Mouse (Mus musculus) spleen, adult 2 months (tissue): ENCODE measurements around the gene Kctd11. TPM values are rescaled to one million over a fixed set of nuclear protein-coding genes. Genes with fewer than 3 reads are reported as not detected.

ENCODE experiments used
- DNase-seq, 2 experiments: peaks; one replicate each; pipeline versions ENCODE4 v3.0.0 to v3.0.0-alpha.2; 2012 to 2021; ENCODE audit warnings: low spot score in 2 of 2, low read depth in 1 of 2
- H3K27ac ChIP-seq: fragments of 200-500 bp; 2 replicates; pipeline ENCODE4 v1.5.1; 2012; ENCODE audit warnings: low read length, inconsistent platforms; ENCODE audit not compliant: insufficient read depth
- H3K27me3 ChIP-seq: fragments of 200-500 bp; 2 replicates; pipeline ENCODE4 v1.6.1; 2012; ENCODE audit warnings: mild to moderate bottlenecking, moderate library complexity, low read length, inconsistent platforms; ENCODE audit not compliant: control insufficient read depth, insufficient read depth
- H3K36me3 ChIP-seq: fragments of 200-500 bp; 2 replicates; pipeline ENCODE4 v1.6.1; 2012; ENCODE audit warnings: mild to moderate bottlenecking, low read length, inconsistent platforms; ENCODE audit not compliant: control insufficient read depth, insufficient read depth
- H3K4me1 ChIP-seq: fragments of 200-500 bp; 2 replicates; pipeline ENCODE4 v1.6.1; 2011; ENCODE audit warnings: inconsistent platforms; ENCODE audit not compliant: control insufficient read depth, insufficient read depth, insufficient read length
- H3K4me3 ChIP-seq: fragments of 200-500 bp; 2 replicates; pipeline ENCODE4 v1.5.1; 2011; ENCODE audit warnings: mild to moderate bottlenecking, inconsistent platforms; ENCODE audit not compliant: insufficient read depth, insufficient read length; ENCODE audit errors: extremely low read depth
- CTCF ChIP-seq: fragments of 200-500 bp; IDR thresholded peaks from 2 replicates; pipeline ENCODE4 v1.5.1; 2011; ENCODE audit warnings: mild to moderate bottlenecking, inconsistent platforms; ENCODE audit not compliant: insufficient read depth, insufficient read length, insufficient replicate concordance; ENCODE audit errors: extremely low read depth
- POLR2A ChIP-seq: fragments of 200-500 bp; IDR thresholded peaks from 2 replicates; pipeline ENCODE4 v1.6.1; 2011; ENCODE audit warnings: low read depth, low read length, inconsistent platforms
- WGBS: fragments of 180-500 bp; shearing (Covaris S2); methylation state at CpG from one replicate; pipeline ENCODE4 v1.1.7; 2018; 5-methylcytosine and 5-hydroxymethylcytosine counted together
- polyA plus RNA-seq: library from polyadenylated mRNA; depleted of rRNA; stranded (reverse); fragments of >200 nt; gene quantifications from 2 replicates; pipeline ENCODE4 v1.2.3, GENCODE M21; 2012

The Kctd11 gene
- polyA plus RNA-seq, 1 experiment = 3.6 TPM

GRCm38 (mm10) chr11:69848021-69848420 lies 33.2 kb downstream of the Kctd11 start:
- no peak overlapping the region for H3K27ac ChIP-seq
- no peak for DNase-seq
- no peak overlapping the region for H3K4me3 ChIP-seq
- WGBS = 95% methylated on average over 6 of the region's 6 CpGs
- peaks cover 18% of the 10 kb centered on the region; the same call in 1 of the 2 replicates for H3K4me1 ChIP-seq
- no peak for TF ChIP-seq CTCF
- no peak for TF ChIP-seq POLR2A
- H3K36me3 ChIP-seq = no peaks in the 10 kb centered on the region
- H3K27me3 ChIP-seq = no peaks in the 10 kb centered on the region

DNA sequence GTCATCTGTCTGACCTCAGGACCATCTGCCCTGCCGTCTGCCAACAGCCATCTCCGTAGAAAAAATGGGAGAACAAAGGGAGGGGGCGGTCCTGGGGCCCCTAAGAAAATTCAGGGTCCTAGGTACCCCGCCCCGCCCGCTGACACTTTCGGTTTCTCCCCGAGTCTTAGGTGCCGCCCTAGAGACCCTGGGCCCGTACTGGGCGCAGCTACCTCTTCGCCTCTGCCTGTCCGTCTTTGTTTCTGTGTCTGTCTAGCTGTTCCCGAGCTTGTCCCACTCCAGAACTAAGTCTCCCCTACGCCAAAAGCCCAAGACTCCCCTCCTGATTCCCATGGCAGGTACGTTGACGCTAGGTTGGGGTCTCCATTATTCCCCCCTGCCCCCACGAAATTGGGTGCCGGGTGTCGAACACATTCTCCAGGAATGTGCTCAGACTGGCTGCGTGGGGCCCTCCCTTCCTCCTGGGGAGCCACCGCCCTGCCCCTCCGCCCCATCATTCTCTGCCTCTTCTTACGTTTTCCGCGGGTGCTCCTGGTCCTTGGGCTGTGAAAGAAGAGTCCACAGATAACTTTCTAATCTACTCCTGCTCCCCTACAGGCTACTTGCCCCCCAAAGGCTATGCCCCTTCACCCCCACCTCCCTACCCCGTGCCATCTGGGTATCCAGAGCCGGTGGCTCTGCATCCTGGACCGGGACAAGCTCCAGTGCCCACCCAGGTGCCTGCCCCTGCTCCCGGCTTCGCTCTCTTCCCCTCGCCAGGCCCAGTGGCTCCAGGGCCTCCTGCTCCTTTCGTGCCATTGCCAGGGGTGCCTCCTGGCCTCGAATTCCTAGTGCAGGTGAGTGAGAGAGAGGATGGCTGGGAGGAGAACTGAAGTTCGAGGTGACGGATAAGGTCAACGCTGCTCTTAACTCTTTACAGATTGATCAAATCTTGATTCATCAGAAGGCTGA lies 34.2 kb downstream of the Kctd11 start:
- 8% methylated on average over 37 of the region's 37 CpGs for WGBS
- Histone ChIP-seq H3K27me3 (no peaks in the 10 kb centered on the region), H3K36me3 (no peaks in the 10 kb centered on the region), H3K27ac (peak overlapping the region; percentile 31; the same call in 1 of the 2 replicates), H3K4me1 (peaks cover 18% of the 10 kb centered on the region; the same call in 1 of the 2 replicates), H3K4me3 (peak overlapping the region; percentile 66)
- no peak for DNase-seq
- no peak for TF ChIP-seq CTCF
- no peak for TF ChIP-seq POLR2A

- peak; percentile 67 to 89 for DNase-seq
- no peaks in the 10 kb centered on the region for H3K27me3 ChIP-seq
- H3K27ac ChIP-seq = peak within 1 kb of the TSS; percentile 74
- TF ChIP-seq CTCF = no peak
- no peak for TF ChIP-seq POLR2A
- H3K4me3 ChIP-seq = peak within 1 kb of the TSS; percentile 66
- no peaks in the 10 kb centered on the region for H3K36me3 ChIP-seq
- under 1% methylated on average over 38 of the region's 38 CpGs for WGBS
- H3K4me1 ChIP-seq = peaks cover 18% of the 10 kb centered on the region; the same call in 1 of the 2 replicates
Observed at GRCm38 (mm10) chr11:69846198-69846680, 35.0 kb downstream of the Kctd11 start, which contains the start of gene Plscr3. Plscr3 (plus strand) TSS chr11:69846376.

DNA sequence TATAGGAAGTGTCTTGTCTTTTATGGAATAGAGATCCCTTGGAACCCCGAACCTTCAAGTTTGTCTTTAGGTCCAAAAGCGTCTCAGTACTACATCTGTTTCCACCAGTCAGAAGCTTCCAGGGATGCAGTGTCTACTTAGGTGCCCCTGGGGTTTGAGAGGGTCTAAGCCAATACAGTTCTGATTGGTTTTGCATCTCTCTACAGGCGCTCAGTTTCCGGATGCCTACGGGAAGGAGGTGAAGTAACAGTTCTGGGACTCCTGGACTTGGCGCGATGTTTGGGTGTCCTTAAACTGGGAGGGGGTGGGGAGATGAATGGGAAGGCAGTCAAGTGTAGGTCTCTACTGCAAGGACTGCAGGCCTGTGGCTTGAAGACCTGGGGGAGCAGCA lies 42.5 kb downstream of the Kctd11 start:
- peaks cover 10% of the 10 kb centered on the region for H3K4me1 ChIP-seq
- peak overlapping the region; percentile 76 for H3K4me3 ChIP-seq
- H3K27me3 ChIP-seq = peaks cover 13% of the 10 kb centered on the region
- TF ChIP-seq POLR2A (no peak), CTCF (no peak)
- H3K27ac ChIP-seq = peak overlapping the region; percentile 46
- DNase-seq = no peak
- WGBS = 2% methylated on average over 7 of the region's 7 CpGs
- H3K36me3 ChIP-seq = no peaks in the 10 kb centered on the region

DNA sequence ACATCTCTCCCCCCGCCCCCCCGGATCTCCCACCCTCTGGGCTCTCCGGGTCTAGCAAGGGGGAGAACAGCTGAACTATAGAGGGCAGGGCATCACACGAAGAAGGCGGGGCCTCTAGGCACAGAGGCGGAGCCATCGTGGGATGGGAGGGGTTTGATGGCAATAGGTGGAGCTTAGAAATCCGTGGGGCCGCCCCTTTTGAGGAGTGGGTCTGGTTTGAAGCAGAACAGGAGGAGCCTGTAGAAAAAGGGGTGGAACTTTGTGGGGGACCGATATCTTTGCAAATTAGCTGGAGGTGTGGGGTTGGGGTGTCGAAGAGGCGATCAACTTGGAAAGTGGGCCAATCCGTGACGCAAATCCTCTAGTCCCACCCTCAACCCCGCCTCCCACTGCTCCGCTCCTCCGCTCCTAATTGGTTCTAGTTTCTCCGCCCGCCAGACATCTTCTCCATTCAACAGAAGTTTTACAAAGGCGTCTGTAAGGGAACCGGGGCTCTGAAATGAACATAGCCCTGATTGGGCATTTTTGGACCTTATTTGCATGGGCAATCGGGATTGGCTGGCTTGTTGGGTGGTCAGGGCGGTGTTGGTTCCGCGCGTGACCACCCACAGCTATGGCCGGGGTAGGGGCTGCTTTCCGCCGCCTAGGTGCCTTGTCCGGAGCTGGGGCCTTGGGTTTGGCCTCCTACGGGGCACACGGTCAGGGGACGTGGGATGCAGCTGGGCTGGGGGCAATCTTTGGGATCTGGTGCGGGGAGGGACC lies 43.1 kb downstream of the Kctd11 start, which contains the start of gene Tmem256:
Gene Tmem256, plus strand, starts transcription at position 563 of the 762 bp plus-strand sequence.
- Histone ChIP-seq H3K27ac (peak within 1 kb of the TSS; percentile 46), H3K27me3 (peaks cover 13% of the 10 kb centered on the region), H3K4me3 (peak within 1 kb of the TSS; percentile 76), H3K36me3 (no peaks in the 10 kb centered on the region), H3K4me1 (peaks cover 10% of the 10 kb centered on the region)
- peak; percentile 79 to 91 for DNase-seq
- no peak for TF ChIP-seq CTCF
- peak; percentile 35 for TF ChIP-seq POLR2A
- WGBS = under 1% methylated on average over 34 of the region's 34 CpGs

DNA sequence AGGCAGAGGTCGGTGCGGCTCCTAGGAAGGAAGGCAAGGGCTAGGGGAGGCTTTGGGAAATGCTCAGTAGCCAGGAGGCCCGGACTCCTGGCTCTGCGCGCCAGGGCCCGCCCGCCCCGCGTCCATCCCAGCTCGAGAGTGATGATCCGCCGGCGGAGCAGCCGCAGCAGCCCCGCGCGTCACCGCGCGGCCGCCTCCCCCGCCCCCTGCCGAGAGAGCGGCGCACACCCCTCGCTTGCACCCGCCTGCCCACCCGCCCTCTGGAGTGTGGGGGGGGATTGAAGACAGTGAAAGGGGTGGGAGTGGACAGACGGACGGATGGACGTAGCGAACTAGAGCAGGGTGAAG lies 43.6 kb downstream of the Kctd11 start, which contains the start of gene Nlgn2:
Gene Nlgn2, minus strand, starts transcription at position 181 of the 348 bp plus-strand sequence.
- H3K27me3 ChIP-seq = peaks cover 13% of the 10 kb centered on the region
- H3K36me3 ChIP-seq = no peaks in the 10 kb centered on the region
- H3K27ac ChIP-seq = peak within 1 kb of the TSS; percentile 46
- no peak for DNase-seq
- H3K4me1 ChIP-seq = peaks cover 10% of the 10 kb centered on the region
- 2% methylated on average over 32 of the region's 32 CpGs for WGBS
- peak within 1 kb of the TSS; percentile 76 for H3K4me3 ChIP-seq
- TF ChIP-seq POLR2A (no peak), CTCF (no peak)
